Mouse (Mus musculus) megakaryocyte, embryonic 14.5 days (primary cell): ENCODE measurements around the gene Adcyap1r1.

Experiments
- FLI1 ChIP-seq: IDR thresholded peaks from 2 replicates; pipeline ENCODE4 v1.6.1; 2012; ENCODE audit warnings: low read length, inconsistent platforms, mixed read lengths
- GATA1 ChIP-seq: IDR thresholded peaks from 3 replicates; pipeline ENCODE4 v1.6.1; 2012; ENCODE audit warnings: mixed read lengths, low read length, inconsistent platforms, borderline replicate concordance

GRCm38 (mm10) chr6:55443927-55444688, 7.7 kb upstream of the Adcyap1r1 start:
- no peak for TF ChIP-seq FLI1
- no peak for TF ChIP-seq GATA1
